Mouse (Mus musculus) lung, adult 2 months (tissue): Measurements from ENCODE around the gene Slco1a5.

Source experiments
- CTCF ChIP-seq: fragments of 200-500 bp; IDR thresholded peaks from 2 replicates; pipeline ENCODE4 v1.5.1; 2011; ENCODE audit warnings: mild to moderate bottlenecking, low read length, control low read depth; ENCODE audit not compliant: insufficient read depth
- POLR2A ChIP-seq: fragments of 200-500 bp; IDR thresholded peaks from 2 replicates; pipeline ENCODE4 v1.6.1; 2011; ENCODE audit warnings: low read depth, mild to moderate bottlenecking, control low read depth, low read length, borderline replicate concordance; ENCODE audit errors: extremely low read depth

- TF ChIP-seq CTCF = no peak
- TF ChIP-seq POLR2A = no peak
Observed at GRCm38 (mm10) chr6:142347431-142348385, 24.9 kb upstream of the Slco1a5 start.
